Mouse (Mus musculus) brain, embryonic 14.5 days (tissue): ENCODE data around the gene Enthd1.

ENCODE experiments used
- CTCF ChIP-seq: fragments of 200-500 bp; IDR thresholded peaks from 2 replicates; pipeline ENCODE4 v1.5.1; 2012; ENCODE audit warnings: inconsistent platforms, mild to moderate bottlenecking, moderate library complexity, borderline replicate concordance; ENCODE audit not compliant: insufficient read depth, insufficient read length; ENCODE audit errors: extremely low read depth
- POLR2A ChIP-seq: fragments of 200-500 bp; IDR thresholded peaks from 2 replicates; pipeline ENCODE4 v1.6.1; 2012; ENCODE audit warnings: mild to moderate bottlenecking, inconsistent platforms, borderline replicate concordance; ENCODE audit not compliant: poor library complexity, insufficient read depth, insufficient read length, severe bottlenecking; ENCODE audit errors: extremely low read depth

DNA sequence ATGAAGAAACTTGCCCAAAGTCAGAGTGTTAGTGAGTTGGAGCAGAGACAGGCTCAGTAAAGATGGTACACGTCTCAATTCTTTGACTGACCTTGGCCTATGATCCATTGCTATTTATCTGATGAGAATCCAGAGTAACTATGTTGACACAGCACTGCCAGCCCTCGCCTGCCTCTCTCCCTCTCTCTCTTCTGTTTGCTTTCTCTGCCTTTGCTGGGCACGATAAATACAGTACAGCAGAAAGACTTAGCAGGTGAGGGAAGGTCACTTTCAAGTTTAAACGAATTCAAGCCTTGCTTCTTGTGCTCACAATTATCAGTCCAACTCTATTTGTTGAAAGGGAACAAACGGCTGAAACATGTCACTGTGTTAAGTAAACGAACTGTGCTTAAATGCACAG, 19.5 kb downstream of the Enthd1 start:
- TF ChIP-seq POLR2A (no peak), CTCF (no peak)
